Mouse (Mus musculus) lung, adult 2 months (tissue): ENCODE results near the gene Lnx1.

Experiments
- CTCF ChIP-seq: fragments of 200-500 bp; IDR thresholded peaks from 2 replicates; pipeline ENCODE4 v1.5.1; 2011; ENCODE audit warnings: mild to moderate bottlenecking, low read length, control low read depth; ENCODE audit not compliant: insufficient read depth
- POLR2A ChIP-seq: fragments of 200-500 bp; IDR thresholded peaks from 2 replicates; pipeline ENCODE4 v1.6.1; 2011; ENCODE audit warnings: low read depth, mild to moderate bottlenecking, control low read depth, low read length, borderline replicate concordance; ENCODE audit errors: extremely low read depth

GRCm38 (mm10) chr5:74716165-74716564 lies 13.5 kb upstream of the Lnx1 start:
- no peak for TF ChIP-seq CTCF
- no peak for TF ChIP-seq POLR2A
